Mouse (Mus musculus): Measurements from ENCODE around the gene 0610010K14Rik. TPM values are rescaled to one million over a fixed set of nuclear protein-coding genes. Genes with fewer than 3 reads are reported as not detected.

0610010K14Rik gene
- 53.9 and 65.7 TPM in 2 replicates for polyA plus RNA-seq (2012; rRNA removed)

GRCm38 (mm10) chr11:70237457-70238167, at the start of gene 0610010K14Rik:
Gene 0610010K14Rik (minus strand): TSS chr11:70237914.
- DNase-seq (ENCODE audit: low read depth, low spot score) = peak; percentile 90
- under 1% methylated on average over 68 of the region's 70 CpGs for WGBS

GRCm38 (mm10) chr11:70285686-70286085, 48.0 kb upstream of the 0610010K14Rik start:
- DNase-seq (ENCODE audit: low read depth, low spot score) = no peak
- WGBS = 70% methylated on average over 5 of the region's 5 CpGs

- no peak for DNase-seq (ENCODE audit: low read depth, low spot score)
- 34% methylated on average over 3 of the region's 3 CpGs for WGBS
Measured at GRCm38 (mm10) chr11:70284757-70285156, 47.0 kb upstream of the 0610010K14Rik start.

- WGBS = 62% methylated on average over 4 of the region's 4 CpGs
- DNase-seq (ENCODE audit: low read depth, low spot score) = no peak
Measured at GRCm38 (mm10) chr11:70283666-70284065, 46.0 kb upstream of the 0610010K14Rik start.

- DNase-seq (ENCODE audit: low read depth, low spot score) = no peak
- 31% methylated on average over 3 of the region's 3 CpGs for WGBS
Measured at GRCm38 (mm10) chr11:70280441-70280840, 42.7 kb upstream of the 0610010K14Rik start.

- WGBS = 78% methylated on average over 3 of the region's 3 CpGs
- DNase-seq (ENCODE audit: low read depth, low spot score) = no peak
Measured at GRCm38 (mm10) chr11:70278961-70279360, 41.2 kb upstream of the 0610010K14Rik start.

GRCm38 (mm10) chr11:70271641-70272040, 33.9 kb upstream of the 0610010K14Rik start:
- DNase-seq (ENCODE audit: low read depth, low spot score) = no peak
- WGBS = 34% methylated on average over 7 of the region's 7 CpGs

GRCm38 (mm10) chr11:70266405-70266804, 28.7 kb upstream of the 0610010K14Rik start:
- no peak for DNase-seq (ENCODE audit: low read depth, low spot score)
- 69% methylated on average over 1 of the region's 1 CpGs for WGBS

- no peak for DNase-seq (ENCODE audit: low read depth, low spot score)
- 66% methylated on average over 4 of the region's 4 CpGs for WGBS
Measured at GRCm38 (mm10) chr11:70265819-70266218, 28.1 kb upstream of the 0610010K14Rik start.

GRCm38 (mm10) chr11:70265252-70265651, 27.5 kb upstream of the 0610010K14Rik start:
- whole genome bisulfite sequencing = 38% methylated on average over 3 of the region's 3 CpGs
- no peak for DNase-seq (ENCODE audit: low read depth, low spot score)

- WGBS = 70% methylated on average over 4 of the region's 4 CpGs
- no peak for DNase-seq (ENCODE audit: low read depth, low spot score)
Measured at GRCm38 (mm10) chr11:70259035-70259434, 21.3 kb upstream of the 0610010K14Rik start.

- no peak for DNase-seq (ENCODE audit: low read depth, low spot score)
- WGBS = 4% methylated on average over 25 of the region's 25 CpGs
Measured at GRCm38 (mm10) chr11:70254931-70255531, 17.3 kb upstream of the 0610010K14Rik start, which contains the start of gene Alox12. Gene Alox12 (minus strand): TSS chr11:70255353.

- no peak for DNase-seq (ENCODE audit: low read depth, low spot score)
- WGBS = 5% methylated on average over 18 of the region's 18 CpGs
Measured at GRCm38 (mm10) chr11:70254337-70254736, 16.6 kb upstream of the 0610010K14Rik start.

- WGBS = 82% methylated on average over 8 of the region's 8 CpGs
- no peak for DNase-seq (ENCODE audit: low read depth, low spot score)
Measured at GRCm38 (mm10) chr11:70251853-70252252, 14.1 kb upstream of the 0610010K14Rik start.

- no peak for DNase-seq (ENCODE audit: low read depth, low spot score)
Measured at GRCm38 (mm10) chr11:70250150-70250549, 12.4 kb upstream of the 0610010K14Rik start.

GRCm38 (mm10) chr11:70247136-70247845, 9.6 kb upstream of the 0610010K14Rik start:
- WGBS = 45% methylated on average over 9 of the region's 9 CpGs
- DNase-seq (ENCODE audit: low read depth, low spot score) = no peak

More at GRCm38 (mm10) chr11:70250150-70250549, 12.4 kb upstream of the 0610010K14Rik start:
- 69% methylated on average over 11 of the region's 11 CpGs for WGBS

- DNase-seq (ENCODE audit: low read depth, low spot score) = no peak
- 71% methylated on average over 11 of the region's 11 CpGs for WGBS
Measured at GRCm38 (mm10) chr11:70242591-70242990, 4.9 kb upstream of the 0610010K14Rik start.

GRCm38 (mm10) chr11:70239541-70240279, 2.0 kb upstream of the 0610010K14Rik start, which contains the start of the genes Gm21988 and Rnasek:
Gene Gm21988 (minus strand): TSS chr11:70239830.
Gene Rnasek (minus strand): TSS chr11:70239842.
- no peak for DNase-seq (ENCODE audit: low read depth, low spot score)

GRCm38 (mm10) chr11:70238591-70239440, 1.1 kb upstream of the 0610010K14Rik start:
- DNase-seq (ENCODE audit: low read depth, low spot score) = no peak
- WGBS = 3% methylated on average over 23 of the region's 23 CpGs

More at GRCm38 (mm10) chr11:70239541-70240279, 2.0 kb upstream of the 0610010K14Rik start, which contains the start of the genes Gm21988 and Rnasek:
- under 1% methylated on average over 32 of the region's 35 CpGs for WGBS

Data from large intestine, adult 2 months (tissue).